Mouse (Mus musculus) layer of hippocampus, postnatal 25 days (tissue): ENCODE data around the gene Lrrc23. TPM values are rescaled to one million over a fixed set of nuclear protein-coding genes. Genes with fewer than 3 reads are reported as not detected.
"Not testable (repeated sequence)": the region's sequence is repeated elsewhere in the genome, so short reads cannot be mapped to it uniquely, and the experiment has no call there.

Source experiments
- DNase-seq, 2 experiments: peaks; one replicate each; pipeline ENCODE4 v3.0.0; 2022; ENCODE audit warnings: mixed read lengths in 2 of 2, low spot score in 1 of 2; ENCODE audit errors: extremely low spot score in 1 of 2
- total RNA-seq, 2 experiments: library from RNA; stranded (reverse); gene quantifications; 2 replicates each; pipeline ENCODE4 v1.2.3; 2021

Gene Lrrc23
- 1 to 10 TPM; 1.7 TPM for total RNA-seq

GRCm38 (mm10) chr6:124779222-124779983 lies at the start of gene Lrrc23:
TSS of gene Lrrc23 (minus strand) at chr6:124779727.
- DNase-seq, result no peak

GRCm38 (mm10) chr6:124828101-124828592 lies 48.6 kb upstream of the Lrrc23 start:
- DNase-seq, result no peak

GRCm38 (mm10) chr6:124822049-124822448 lies 42.5 kb upstream of the Lrrc23 start:
- DNase-seq, result no peak

- DNase-seq, result no peak
These were observed 41.4 kb upstream of the Lrrc23 start for GRCm38 (mm10) chr6:124820891-124821290.

GRCm38 (mm10) chr6:124817971-124818370 lies 38.4 kb upstream of the Lrrc23 start:
- no peak for DNase-seq

GRCm38 (mm10) chr6:124817563-124817962 lies 38.0 kb upstream of the Lrrc23 start:
- DNase-seq, result no peak

- DNase-seq, result no peak
These were observed 37.6 kb upstream of the Lrrc23 start for GRCm38 (mm10) chr6:124817125-124817524.

- DNase-seq, result no peak
These were observed 37.1 kb upstream of the Lrrc23 start for GRCm38 (mm10) chr6:124816611-124817010.

GRCm38 (mm10) chr6:124814858-124815774 lies 35.6 kb upstream of the Lrrc23 start:
- DNase-seq, result no peak

- peak in 1 of 2 experiments; percentile 21 for DNase-seq
These were observed 34.9 kb upstream of the Lrrc23 start for GRCm38 (mm10) chr6:124814448-124814847.

GRCm38 (mm10) chr6:124813933-124814332 lies 34.4 kb upstream of the Lrrc23 start, which contains the start of gene Tpi1:
TSS of gene Tpi1 (minus strand) at chr6:124814296.
- DNase-seq, result peak; percentile 78 to 79

- DNase-seq, result peak; percentile 49 to 58
These were observed 34.0 kb upstream of the Lrrc23 start for GRCm38 (mm10) chr6:124813496-124813895.

GRCm38 (mm10) chr6:124812848-124813247 lies 33.3 kb upstream of the Lrrc23 start:
- DNase-seq, result no peak

GRCm38 (mm10) chr6:124811701-124812560 lies 32.4 kb upstream of the Lrrc23 start:
- no peak for DNase-seq

- no peak for DNase-seq
These were observed 31.8 kb upstream of the Lrrc23 start for GRCm38 (mm10) chr6:124811403-124811665.

GRCm38 (mm10) chr6:124810566-124811402 lies 31.3 kb upstream of the Lrrc23 start:
- DNase-seq, result not testable (repeated sequence)

- DNase-seq, result no peak
These were observed 30.4 kb upstream of the Lrrc23 start for GRCm38 (mm10) chr6:124809775-124810538.

GRCm38 (mm10) chr6:124809052-124809774 lies 29.7 kb upstream of the Lrrc23 start:
- DNase-seq, result peak; percentile 53 to 61
